Comparison of ENCODE assay signal across 27 mouse cellular contexts in genomic region chr4:54972096-54972495, GRCm38 (mm10). TPM values are rescaled to one million over a fixed set of nuclear protein-coding genes. Genes with fewer than 3 reads are reported as not detected.
A peak's percentile ranks its signal among the peaks of the same experiment; 100 is the strongest.
DNase-seq lines count a peak whose midpoint lies in the region; ATAC-seq and TF ChIP-seq lines count a peak whose summit lies in the region.
"Had no signal": no experiment of that assay in that cellular context is flagged by ENCODE, and none has a peak within 500 bp of the region (broad histone marks: within the 10 kb centered on the region; RNA-seq: fewer than 3 reads in every experiment).

No protein-coding gene starts in this region.

- H3K4me2 ChIP-seq in lung, postnatal 0 days (replicated peaks; ENCODE audit: low read depth, low read length): no peak overlapping the region
- H3K4me2 ChIP-seq: hindbrain, embryonic 13.5 days; kidney, embryonic 15.5 days; limb, embryonic 15.5 days; neural tube, embryonic 13.5 days had no signal

- no peak overlapping the region for H3K4me3 ChIP-seq in heart, adult 2 months
- no peak overlapping the region for H3K4me3 ChIP-seq in lung, postnatal 0 days (ENCODE audit: low read depth, low read length)
- H3K4me3 ChIP-seq in thymus, adult 2 months (ENCODE audit: control insufficient read depth, insufficient read depth, low read length): no peak overlapping the region
- H3K4me3 ChIP-seq: heart, embryonic 10.5 days; hindbrain, embryonic 13.5 days; kidney, embryonic 15.5 days; left cerebral cortex, adult 2 months; limb, embryonic 15.5 days; neural tube, embryonic 13.5 days had no signal

- peaks cover 6% of the 10 kb centered on the region for H3K36me3 ChIP-seq in heart, adult 2 months (ENCODE audit: control insufficient read depth, insufficient read depth, low read length)
- no peaks in the 10 kb centered on the region for H3K36me3 ChIP-seq in lung, postnatal 0 days (ENCODE audit: insufficient read depth, low read length)
- no peaks in the 10 kb centered on the region for H3K36me3 ChIP-seq in thymus, adult 2 months (ENCODE audit: control insufficient read depth, insufficient read depth, low read length)
- H3K36me3 ChIP-seq: kidney, embryonic 15.5 days; limb, embryonic 15.5 days had no signal

- intact Hi-C loops in heart, adult 2 months (cut with DNase I): no loop called here

- peak; percentile 88 for ATAC-seq in lung, postnatal 0 days
- ATAC-seq: forebrain, embryonic 14.5 days; Patski had no signal

- no peak for TF ChIP-seq EP300 in heart, adult 2 months (IDR thresholded peaks at IDR 0.05; ENCODE audit: insufficient read depth, low read depth, low read length)
- TF ChIP-seq EP300 in lung, postnatal 0 days (IDR thresholded peaks at IDR 0.05): peak; percentile 77

- DNase-seq in adrenal gland, adult 2 months: peak; percentile 69
- DNase-seq in adrenal gland, adult 18-20 months (ENCODE audit: low spot score in 2 of 2): no peak
- peak; percentile 84 for DNase-seq in heart, adult 11 months
- no peak for DNase-seq in heart, adult 2 months
- peak; percentile 83 for DNase-seq in lung, postnatal 0 days (ENCODE audit: low spot score)
- no peak for DNase-seq in lung, postnatal 14 days
- DNase-seq in embryo, embryonic 10.5 days (ENCODE audit: low spot score): no peak
- DNase-seq in thymus, adult 2 months: no peak
- DNase-seq: cerebellum, adult 18-20 months; cerebellum, postnatal 14 days; gastrocnemius, postnatal 25 days; heart, postnatal 14 days; kidney, adult 11 months; left cerebral cortex, postnatal 4 days; midbrain, embryonic 14.5 days; retina, postnatal 1 day; right cerebral cortex, postnatal 25 days; thymus, postnatal 25 days had no signal

- H3K4me1 ChIP-seq in heart, adult 2 months (ENCODE audit: control insufficient read depth, insufficient read depth, low read length): peaks cover 16% of the 10 kb centered on the region
- H3K4me1 ChIP-seq in lung, postnatal 0 days (ENCODE audit: insufficient read depth, low read depth, low read length): peaks cover 13% of the 10 kb centered on the region; the same call in 1 of the 2 replicates
- H3K4me1 ChIP-seq in thymus, adult 2 months (replicated peaks; ENCODE audit: control insufficient read depth, insufficient read depth, low read length): no peaks in the 10 kb centered on the region

- no peak for TF ChIP-seq CTCF in heart, adult 2 months (IDR thresholded peaks at IDR 0.05)
- TF ChIP-seq CTCF in lung, postnatal 0 days (IDR thresholded peaks at IDR 0.05): no peak
- TF ChIP-seq CTCF in thymus, adult 2 months (IDR thresholded peaks at IDR 0.05; ENCODE audit: borderline replicate concordance, control insufficient read depth, extremely low read depth, insufficient read depth, low read length, poor library complexity): no peak

- no peak for TF ChIP-seq POLR2A in heart, adult 2 months (IDR thresholded peaks at IDR 0.05; ENCODE audit: insufficient read depth, low read depth, low read length)
- TF ChIP-seq POLR2A in thymus, adult 2 months (IDR thresholded peaks at IDR 0.05; ENCODE audit: control insufficient read depth, extremely low read depth, insufficient read depth, low read length, poor library complexity): no peak

- H3K9ac ChIP-seq in heart, adult 2 months (ENCODE audit: low read depth, low read length): no peak overlapping the region
- no peak overlapping the region for H3K9ac ChIP-seq in lung, postnatal 0 days (replicated peaks; ENCODE audit: low read depth)
- H3K9ac ChIP-seq: hindbrain, embryonic 13.5 days; kidney, embryonic 15.5 days; limb, embryonic 15.5 days; liver, embryonic 14.5 days; neural tube, embryonic 13.5 days had no signal

- no peaks in the 10 kb centered on the region for H3K27me3 ChIP-seq in heart, adult 2 months (ENCODE audit: control insufficient read depth, insufficient read depth, low read length)
- no peaks in the 10 kb centered on the region for H3K27me3 ChIP-seq in lung, postnatal 0 days (replicated peaks; ENCODE audit: insufficient read depth, low read length)
- H3K27me3 ChIP-seq in thymus, adult 2 months (ENCODE audit: control insufficient read depth, insufficient read depth, low read length): no peaks in the 10 kb centered on the region
- H3K27me3 ChIP-seq: hindbrain, embryonic 13.5 days; kidney, embryonic 15.5 days; limb, embryonic 15.5 days; neural tube, embryonic 13.5 days; Patski had no signal

- no peak overlapping the region for H3K27ac ChIP-seq in heart, adult 2 months
- H3K27ac ChIP-seq in lung, postnatal 0 days (ENCODE audit: low read length): peak overlapping the region; percentile 55
- H3K27ac ChIP-seq in thymus, adult 2 months (ENCODE audit: control insufficient read depth, insufficient read depth, low read length): no peak overlapping the region
- H3K27ac ChIP-seq: heart, embryonic 10.5 days; hindbrain, embryonic 13.5 days; kidney, embryonic 15.5 days; left cerebral cortex, adult 2 months; limb, embryonic 15.5 days; liver, embryonic 14.5 days; neural tube, embryonic 13.5 days had no signal

- 72% methylated on average over 4 of the region's 4 CpGs for WGBS in heart, adult 2 months
- 70% methylated on average over 4 of the region's 4 CpGs for WGBS in lung, postnatal 0 days
- WGBS in thymus, adult 2 months: 91% methylated on average over 4 of the region's 4 CpGs

- H3K79me2 ChIP-seq in heart, adult 2 months (replicated peaks; ENCODE audit: control insufficient read depth, insufficient read depth, low read length): no peaks in the 10 kb centered on the region

- no peaks in the 10 kb centered on the region for H3K9me3 ChIP-seq in lung, postnatal 0 days (ENCODE audit: low read length)
- H3K9me3 ChIP-seq: heart, embryonic 10.5 days; hindbrain, embryonic 13.5 days; kidney, embryonic 15.5 days; limb, embryonic 15.5 days; neural tube, embryonic 13.5 days had no signal

RNA-seq across cellular contexts. Expression of gene Zfp462, which starts 27.2 kb away (rescaled TPM):
- 10 to 100 TPM; 36.5 to 41.1 TPM for total RNA-seq in adrenal gland, adult 2 months (2021)
- 11.5 and 13.7 TPM in 2 replicates for polyA plus RNA-seq in adrenal gland, adult 2 months (2012; rRNA removed)
- 10 to 100 TPM; 34.7 to 37.7 TPM for total RNA-seq in adrenal gland, adult 18-20 months (2021)
- total RNA-seq in heart, adult 2 months (2021): 1 to 10 TPM; 7.5 to 7.6 TPM
- 5.0 and 5.4 TPM in 2 replicates for polyA plus RNA-seq in heart, adult 2 months (2012; rRNA removed)
- polyA plus RNA-seq in lung, postnatal 0 days (2015; fragmentation: Nextera tagmentation; extraction: Ambion mirVana): 1.5 and 1.8 TPM in 2 replicates
- 1.9 and 2.0 TPM in 2 replicates for polyA plus RNA-seq in thymus, adult 2 months (2012; rRNA removed)

Comparison
In these comparisons a context has a peak if more than half of its experiments do, and no peak if none do; other contexts are left out.
1. DNase-seq: peak in adrenal gland, adult 2 months (single experiment), heart, adult 11 months (single experiment) and lung, postnatal 0 days (single experiment); none in adrenal gland, adult 18-20 months (0 of 2), heart, adult 2 months (0 of 2), lung, postnatal 14 days (single experiment), embryo, embryonic 10.5 days (single experiment) and thymus, adult 2 months (single experiment).